Mouse (Mus musculus) heart, embryonic 10.5 days (tissue): Measurements from ENCODE around the gene Spocd1. TPM values are rescaled to one million over a fixed set of nuclear protein-coding genes. Genes with fewer than 3 reads are reported as not detected.

Experiments used
- DNase-seq: peaks from one replicate; pipeline ENCODE4 v3.0.0-alpha.2; 2017; ENCODE audit warnings: low spot score
- H3K27ac ChIP-seq: fragments of 300-500 bp; sonication (generic); 2 replicates; pipeline ENCODE4 v1.5.1; 2016; ENCODE audit warnings: mild to moderate bottlenecking
- H3K27me3 ChIP-seq: fragments of 300-500 bp; sonication (generic); 2 replicates; pipeline ENCODE4 v1.6.1; 2016; ENCODE audit warnings: mild to moderate bottlenecking; ENCODE audit not compliant: poor library complexity, insufficient read depth, severe bottlenecking
- H3K36me3 ChIP-seq: fragments of 300-500 bp; sonication (generic); 2 replicates; pipeline ENCODE4 v1.6.1; 2016; ENCODE audit warnings: mild to moderate bottlenecking, moderate library complexity
- H3K4me1 ChIP-seq: fragments of 300-500 bp; sonication (generic); 2 replicates; pipeline ENCODE4 v1.6.1; 2016; ENCODE audit warnings: mild to moderate bottlenecking
- H3K4me3 ChIP-seq: fragments of 300-500 bp; sonication (generic); 2 replicates; pipeline ENCODE4 v1.5.1; 2016; ENCODE audit warnings: mild to moderate bottlenecking, moderate library complexity
- H3K9me3 ChIP-seq: fragments of 300-500 bp; sonication (generic); 2 replicates; pipeline ENCODE4 v1.6.1; 2016; ENCODE audit warnings: mild to moderate bottlenecking, moderate library complexity
- WGBS: fragments of 180-500 bp; shearing (Covaris S2); methylation state at CpG from one replicate; pipeline ENCODE4 v1.1.7; 2016; 5-methylcytosine and 5-hydroxymethylcytosine counted together
- polyA plus RNA-seq: library from polyadenylated mRNA; unstranded; fragments of >200 nt; fragmentation: Nextera tagmentation; extraction: Ambion mirVana; gene quantifications from 2 replicates; pipeline ENCODE4 v1.2.1, GENCODE M21; 2016

Spocd1 gene
- polyA plus RNA-seq, 1 experiment from 2014 or later: 0.46 TPM

DNA sequence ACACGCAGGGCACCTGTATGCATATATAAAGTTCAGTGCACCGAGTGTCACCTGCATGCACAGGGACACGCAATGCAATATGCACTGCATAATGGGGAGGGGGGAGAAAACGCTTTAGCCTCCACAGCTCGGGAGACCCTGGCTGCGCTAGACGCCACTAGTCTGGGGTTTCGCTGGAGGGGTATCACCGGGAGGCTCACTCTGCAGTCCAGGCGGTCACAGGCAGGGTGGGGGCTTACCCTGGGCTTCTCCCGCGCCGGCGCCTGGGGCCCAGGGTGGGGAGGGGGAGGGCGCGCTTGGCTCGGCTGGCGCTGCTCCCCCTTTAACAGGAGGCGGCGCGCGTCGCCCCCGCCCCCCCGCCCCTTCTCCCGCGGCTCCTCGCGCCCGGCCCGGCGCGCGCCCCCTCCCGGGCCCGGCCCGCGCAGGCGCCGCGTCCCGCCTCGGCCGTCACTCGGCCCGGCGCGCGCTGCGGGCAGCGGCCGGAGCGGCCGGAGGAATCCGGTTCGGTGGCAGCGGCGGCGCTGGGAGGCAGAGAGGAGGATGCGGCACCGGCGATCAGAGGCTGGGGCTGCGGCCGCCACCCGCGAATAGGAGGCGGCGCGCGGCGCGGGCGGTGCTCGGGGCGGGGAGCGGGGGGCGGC, 55.5 kb downstream of the Spocd1 start, which contains the start of gene Adgrb2:
Adgrb2 (plus strand) TSS at position 450 of the 641 bp plus-strand sequence.
- H3K27ac ChIP-seq: peak within 1 kb of the TSS; percentile 73
- peaks cover 96% of the 10 kb centered on the region for H3K27me3 ChIP-seq
- WGBS: 3% methylated on average over 67 of the region's 77 CpGs
- no peak for DNase-seq
- H3K4me1 ChIP-seq: peaks cover 63% of the 10 kb centered on the region
- peak within 1 kb of the TSS; percentile 72 for H3K4me3 ChIP-seq
- H3K9me3 ChIP-seq: no peaks in the 10 kb centered on the region
- H3K36me3 ChIP-seq: no peaks in the 10 kb centered on the region

- no peaks in the 10 kb centered on the region for H3K36me3 ChIP-seq
- H3K27me3 ChIP-seq: peaks cover 96% of the 10 kb centered on the region
- WGBS: 2% methylated on average over 48 of the region's 48 CpGs
- no peak for DNase-seq
- peak overlapping the region; percentile 73 for H3K27ac ChIP-seq
- peak overlapping the region; percentile 72 for H3K4me3 ChIP-seq
- H3K9me3 ChIP-seq: no peaks in the 10 kb centered on the region
- peaks cover 68% of the 10 kb centered on the region for H3K4me1 ChIP-seq
These were observed 56.2 kb downstream of the Spocd1 start for GRCm38 (mm10) chr4:129985161-129985670.

DNA sequence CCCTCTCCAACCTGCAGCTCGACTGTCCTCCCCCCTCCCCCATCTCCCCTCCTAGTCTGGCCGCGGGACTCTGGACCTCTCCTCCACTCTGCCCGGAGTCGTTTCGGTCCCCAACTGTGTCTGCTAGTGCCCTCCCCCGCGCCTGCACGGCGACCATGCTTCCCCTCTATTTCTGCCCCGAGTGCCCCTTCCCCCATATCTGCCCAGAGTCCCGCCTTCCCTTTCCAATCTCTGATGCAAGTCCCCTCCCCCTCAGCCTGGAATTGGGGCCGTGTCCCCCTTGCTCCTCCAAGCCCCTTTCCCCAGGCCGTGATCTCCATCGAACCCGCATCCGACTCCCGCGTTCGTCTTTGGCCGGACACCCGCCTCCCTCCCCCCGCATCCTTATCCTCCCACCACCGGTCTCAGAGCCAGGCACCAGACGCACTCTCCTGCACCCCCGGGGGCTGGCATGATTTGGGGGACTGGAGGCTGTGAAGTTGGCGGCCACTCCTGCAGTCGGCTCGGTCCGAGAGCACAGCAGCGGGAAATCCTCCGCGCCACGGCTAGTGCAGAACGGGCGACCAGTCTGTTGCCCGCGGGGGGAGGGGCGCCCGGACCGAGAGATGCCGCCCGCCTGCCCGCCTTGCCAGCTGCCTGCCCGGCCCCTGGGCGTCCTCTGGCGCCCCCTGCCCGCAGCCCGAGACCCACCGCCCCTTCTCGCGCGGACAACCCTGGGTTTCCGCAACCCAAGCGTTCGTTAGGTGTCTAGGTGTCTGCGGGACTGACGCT, 56.8 kb downstream of the Spocd1 start:
- no peaks in the 10 kb centered on the region for H3K36me3 ChIP-seq
- DNase-seq: no peak
- peak overlapping the region; percentile 72 for H3K4me3 ChIP-seq
- under 1% methylated on average over 58 of the region's 58 CpGs for WGBS
- H3K27ac ChIP-seq: peak overlapping the region; percentile 73; the same call in 1 of the 2 replicates
- no peaks in the 10 kb centered on the region for H3K9me3 ChIP-seq
- H3K4me1 ChIP-seq: peaks cover 63% of the 10 kb centered on the region
- H3K27me3 ChIP-seq: peaks cover 96% of the 10 kb centered on the region

GRCm38 (mm10) chr4:129987825-129988504, 58.9 kb downstream of the Spocd1 start:
- 1% methylated on average over 53 of the region's 53 CpGs for WGBS
- DNase-seq: no peak
- Histone ChIP-seq H3K36me3 (no peaks in the 10 kb centered on the region), H3K9me3 (no peaks in the 10 kb centered on the region), H3K4me3 (peak overlapping the region; percentile 69), H3K4me1 (peaks cover 61% of the 10 kb centered on the region), H3K27me3 (peaks cover 94% of the 10 kb centered on the region), H3K27ac (peak overlapping the region; percentile 62; the same call in 1 of the 2 replicates)

DNA sequence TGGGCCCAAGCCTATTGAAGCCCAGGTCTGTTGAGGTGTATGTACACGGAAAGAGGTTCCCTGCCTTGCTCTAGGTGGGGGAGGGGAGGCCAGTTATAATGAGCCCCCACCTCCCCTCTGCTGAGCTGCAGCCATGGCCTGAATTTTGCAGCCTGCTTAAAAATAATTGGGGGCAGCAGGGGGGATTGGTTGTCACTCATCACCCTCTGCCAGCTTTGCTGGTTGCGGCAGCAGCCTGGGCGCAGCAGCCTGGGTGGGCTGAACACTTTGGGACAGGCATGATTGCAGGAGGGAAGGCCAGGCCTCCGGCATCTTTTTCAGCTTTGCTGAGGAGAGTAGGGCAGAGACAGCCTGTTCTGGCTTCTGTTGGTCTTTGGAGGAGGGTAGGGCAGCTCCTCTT, 60.9 kb downstream of the Spocd1 start:
- Histone ChIP-seq H3K9me3 (no peaks in the 10 kb centered on the region), H3K27me3 (peaks cover 98% of the 10 kb centered on the region), H3K27ac (no peak overlapping the region), H3K4me1 (peaks cover 45% of the 10 kb centered on the region), H3K36me3 (no peaks in the 10 kb centered on the region), H3K4me3 (no peak overlapping the region)
- DNase-seq: no peak
- WGBS: 73% methylated on average over 4 of the region's 4 CpGs

DNA sequence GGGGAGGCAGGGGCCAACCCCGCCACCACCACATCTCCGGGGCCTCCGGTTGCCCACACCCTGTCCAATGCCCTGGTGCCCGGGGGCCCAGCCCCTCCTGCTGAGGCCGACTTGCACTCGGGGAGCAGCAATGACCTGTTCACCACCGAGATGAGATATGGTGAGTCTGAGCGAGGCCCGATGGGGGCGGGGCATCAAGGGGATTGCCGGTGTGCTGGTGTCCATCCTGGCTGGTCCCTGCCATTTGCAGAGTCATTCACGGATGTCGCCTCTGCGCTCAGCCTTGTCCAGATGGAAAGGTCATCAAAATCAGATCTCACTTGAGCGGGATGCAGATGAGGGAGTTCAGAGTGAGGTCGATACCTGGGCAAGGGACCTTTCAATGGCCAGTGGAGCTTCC, 63.7 kb downstream of the Spocd1 start:
- Histone ChIP-seq H3K27ac (no peak overlapping the region), H3K9me3 (no peaks in the 10 kb centered on the region), H3K4me1 (peaks cover 19% of the 10 kb centered on the region), H3K27me3 (peaks cover 99% of the 10 kb centered on the region), H3K36me3 (no peaks in the 10 kb centered on the region), H3K4me3 (no peak overlapping the region)
- DNase-seq: no peak
- WGBS: 75% methylated on average over 16 of the region's 16 CpGs

DNA sequence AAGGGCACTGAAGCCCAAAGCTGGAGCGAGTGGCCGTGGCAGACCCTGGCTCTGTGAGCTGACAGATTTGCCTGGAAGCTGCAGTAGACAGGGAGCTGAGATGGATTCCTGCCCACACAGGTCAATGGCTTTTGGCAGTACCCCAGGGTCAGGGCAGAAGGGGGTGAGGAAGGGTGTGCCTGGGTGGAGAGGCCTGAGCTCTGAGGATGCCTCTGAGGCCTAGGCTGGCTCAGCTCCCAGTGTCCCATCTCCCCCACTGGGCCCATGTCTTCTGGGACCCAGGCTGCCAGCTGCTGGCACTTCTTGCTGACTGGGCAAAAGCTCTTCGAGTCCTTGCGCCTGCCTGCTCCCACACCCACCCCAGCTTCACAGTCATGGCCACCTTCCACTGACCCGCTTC, 64.2 kb downstream of the Spocd1 start:
- 0 out of 2 replicates have a peak overlapping the region, but pooled peaks have one; percentile 5 for H3K4me3 ChIP-seq
- peak overlapping the region; percentile 3; the same call in 1 of the 2 replicates for H3K27ac ChIP-seq
- H3K9me3 ChIP-seq: no peaks in the 10 kb centered on the region
- DNase-seq: no peak
- H3K4me1 ChIP-seq: peaks cover 16% of the 10 kb centered on the region
- WGBS: 86% methylated on average over 5 of the region's 5 CpGs
- H3K36me3 ChIP-seq: no peaks in the 10 kb centered on the region
- H3K27me3 ChIP-seq: peaks cover 99% of the 10 kb centered on the region

GRCm38 (mm10) chr4:129993944-129994695, 65.1 kb downstream of the Spocd1 start:
- WGBS: 86% methylated on average over 16 of the region's 16 CpGs
- no peaks in the 10 kb centered on the region for H3K36me3 ChIP-seq
- peaks cover 99% of the 10 kb centered on the region for H3K27me3 ChIP-seq

GRCm38 (mm10) chr4:129994728-129995127, 65.7 kb downstream of the Spocd1 start:
- Histone ChIP-seq H3K27ac (no peak overlapping the region), H3K4me1 (peaks cover 21% of the 10 kb centered on the region), H3K27me3 (peaks cover 99% of the 10 kb centered on the region), H3K9me3 (no peaks in the 10 kb centered on the region), H3K36me3 (no peaks in the 10 kb centered on the region), H3K4me3 (no peak overlapping the region)
- no peak for DNase-seq
- 78% methylated on average over 5 of the region's 5 CpGs for WGBS

More at GRCm38 (mm10) chr4:129993944-129994695, 65.1 kb downstream of the Spocd1 start:
- no peak overlapping the region for H3K27ac ChIP-seq
- H3K4me3 ChIP-seq: no peak overlapping the region
- no peaks in the 10 kb centered on the region for H3K9me3 ChIP-seq
- H3K4me1 ChIP-seq: peaks cover 21% of the 10 kb centered on the region
- DNase-seq: no peak

- WGBS: 80% methylated on average over 8 of the region's 8 CpGs
- no peak for DNase-seq
- H3K4me1 ChIP-seq: peaks cover 20% of the 10 kb centered on the region
- H3K27ac ChIP-seq: no peak overlapping the region
- H3K27me3 ChIP-seq: peaks cover 99% of the 10 kb centered on the region
- no peaks in the 10 kb centered on the region for H3K9me3 ChIP-seq
- H3K4me3 ChIP-seq: no peak overlapping the region
- H3K36me3 ChIP-seq: no peaks in the 10 kb centered on the region
These were observed 66.2 kb downstream of the Spocd1 start for GRCm38 (mm10) chr4:129995255-129995654.

- Histone ChIP-seq H3K27ac (no peak overlapping the region), H3K9me3 (no peaks in the 10 kb centered on the region), H3K4me3 (no peak overlapping the region), H3K27me3 (peaks cover 94% of the 10 kb centered on the region), H3K36me3 (no peaks in the 10 kb centered on the region), H3K4me1 (peaks cover 25% of the 10 kb centered on the region)
- no peak for DNase-seq
- WGBS: 64% methylated on average over 4 of the region's 4 CpGs
These were observed 67.0 kb downstream of the Spocd1 start for GRCm38 (mm10) chr4:129996015-129996414.

- Histone ChIP-seq H3K4me3 (no peak overlapping the region), H3K4me1 (peaks cover 35% of the 10 kb centered on the region), H3K36me3 (no peaks in the 10 kb centered on the region), H3K9me3 (no peaks in the 10 kb centered on the region), H3K27ac (no peak overlapping the region), H3K27me3 (peaks cover 75% of the 10 kb centered on the region)
- WGBS: 34% methylated on average over 11 of the region's 11 CpGs
- no peak for DNase-seq
These were observed 69.1 kb downstream of the Spocd1 start for GRCm38 (mm10) chr4:129998124-129998523.
